Mouse (Mus musculus) G1E-ER4 (cell line): Measurements from ENCODE around the gene Bckdhb. TPM values are rescaled to one million over a fixed set of nuclear protein-coding genes. Genes with fewer than 3 reads are reported as not detected.

Experiments
- GATA1 ChIP-seq: IDR thresholded peaks from one replicate; pipeline ENCODE4 v1.8.0; 2012; ENCODE audit warnings: low read length, inconsistent platforms
- polyA plus RNA-seq: library from polyadenylated mRNA; stranded (reverse); fragments of >175 nt; gene quantifications from 2 replicates; pipeline ENCODE4 v1.2.3, GENCODE M21; 2012

Gene Bckdhb
- polyA plus RNA-seq, 1 experiment: 18.4 TPM

DNA sequence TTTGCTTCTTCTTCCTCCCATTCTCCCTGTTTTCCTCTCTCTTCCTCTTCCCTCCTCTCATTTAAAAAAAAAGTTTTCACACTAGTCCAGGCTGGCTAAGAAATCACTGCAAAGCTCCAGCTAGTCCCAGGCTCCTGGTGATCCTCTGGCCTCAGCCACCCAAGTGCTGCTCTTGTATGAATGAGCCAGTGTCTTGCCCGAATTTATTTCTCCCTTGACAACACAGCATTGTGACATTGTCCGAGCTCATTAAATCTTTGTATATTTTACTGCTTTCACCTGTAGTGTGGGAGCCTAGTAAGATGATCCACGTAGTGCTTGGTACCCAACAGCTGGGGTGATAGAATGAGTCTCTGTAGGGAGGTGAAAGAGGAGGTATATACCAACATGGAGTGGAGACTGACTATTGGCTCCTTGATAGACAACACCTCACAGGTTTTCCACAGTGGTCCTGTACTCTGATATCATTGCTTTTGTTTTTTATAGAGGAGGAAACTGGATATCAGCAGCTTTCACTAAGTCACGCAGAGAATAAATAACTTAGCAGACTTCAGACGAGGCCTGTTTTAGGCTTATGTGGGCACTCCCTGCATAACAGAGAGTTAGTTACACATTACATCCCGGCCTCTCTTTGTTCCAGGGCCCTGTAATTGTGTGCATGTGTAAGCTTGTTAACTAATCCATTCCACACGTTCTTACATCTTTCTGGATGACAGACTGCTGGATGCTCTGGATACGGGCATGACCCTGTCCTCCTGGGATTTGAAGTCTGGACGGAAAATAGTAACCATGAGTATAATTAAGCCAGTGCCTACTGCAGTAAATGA lies 15.8 kb downstream of the Bckdhb start:
- no peak for TF ChIP-seq GATA1

DNA sequence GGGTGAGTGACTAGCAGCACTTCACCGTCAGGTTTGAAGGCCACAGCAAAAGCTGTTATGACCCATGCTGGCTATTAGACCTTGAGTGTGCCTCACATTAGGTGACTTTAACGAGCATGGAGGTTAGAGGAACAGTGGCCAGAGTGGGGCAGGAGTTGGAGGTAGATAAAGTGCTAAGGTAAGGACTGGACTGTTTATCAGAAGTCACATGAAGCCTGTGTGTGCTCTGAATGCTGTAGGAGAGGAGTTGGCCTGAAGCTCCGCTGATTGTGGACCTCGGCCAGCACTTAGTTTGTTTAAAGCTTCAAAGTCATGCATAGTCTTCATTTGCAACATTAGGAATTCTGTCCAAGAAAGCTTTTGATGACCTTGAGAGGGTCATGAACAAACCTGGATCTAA lies 26.4 kb downstream of the Bckdhb start:
- TF ChIP-seq GATA1: no peak

DNA sequence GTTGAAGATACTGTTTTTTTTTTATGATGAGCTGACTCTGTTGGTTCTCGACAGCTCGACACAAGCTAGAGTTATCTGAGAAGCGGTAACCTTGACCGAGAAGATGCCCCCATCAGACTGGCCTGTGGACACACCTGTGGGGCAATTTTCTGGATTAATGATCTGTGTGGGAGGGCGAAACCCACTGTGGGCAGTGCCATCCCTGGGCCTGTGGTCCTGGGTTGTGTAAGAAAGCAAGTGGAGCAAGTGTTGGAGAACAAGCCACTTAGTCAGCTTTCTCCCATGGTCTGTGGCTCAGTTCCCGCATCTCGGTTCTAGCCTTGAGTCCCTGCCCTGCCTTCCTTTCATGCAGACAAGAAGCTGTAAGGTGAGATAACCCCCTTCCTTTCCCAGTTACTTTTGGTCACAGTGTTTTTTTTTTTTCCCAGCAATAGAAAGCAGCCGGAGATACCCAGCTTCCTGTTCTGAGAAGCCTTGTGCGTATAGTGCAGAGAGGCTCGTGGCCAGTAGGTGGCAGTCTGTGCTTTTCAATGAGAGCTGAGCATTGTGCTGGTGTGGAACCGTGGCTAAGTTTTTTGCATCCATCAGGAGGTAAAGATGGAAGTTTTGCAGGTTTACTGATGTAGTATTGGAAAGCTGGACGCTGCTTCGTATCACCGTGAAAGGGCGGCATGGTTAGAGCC lies 31.8 kb downstream of the Bckdhb start:
- TF ChIP-seq GATA1: no peak

DNA sequence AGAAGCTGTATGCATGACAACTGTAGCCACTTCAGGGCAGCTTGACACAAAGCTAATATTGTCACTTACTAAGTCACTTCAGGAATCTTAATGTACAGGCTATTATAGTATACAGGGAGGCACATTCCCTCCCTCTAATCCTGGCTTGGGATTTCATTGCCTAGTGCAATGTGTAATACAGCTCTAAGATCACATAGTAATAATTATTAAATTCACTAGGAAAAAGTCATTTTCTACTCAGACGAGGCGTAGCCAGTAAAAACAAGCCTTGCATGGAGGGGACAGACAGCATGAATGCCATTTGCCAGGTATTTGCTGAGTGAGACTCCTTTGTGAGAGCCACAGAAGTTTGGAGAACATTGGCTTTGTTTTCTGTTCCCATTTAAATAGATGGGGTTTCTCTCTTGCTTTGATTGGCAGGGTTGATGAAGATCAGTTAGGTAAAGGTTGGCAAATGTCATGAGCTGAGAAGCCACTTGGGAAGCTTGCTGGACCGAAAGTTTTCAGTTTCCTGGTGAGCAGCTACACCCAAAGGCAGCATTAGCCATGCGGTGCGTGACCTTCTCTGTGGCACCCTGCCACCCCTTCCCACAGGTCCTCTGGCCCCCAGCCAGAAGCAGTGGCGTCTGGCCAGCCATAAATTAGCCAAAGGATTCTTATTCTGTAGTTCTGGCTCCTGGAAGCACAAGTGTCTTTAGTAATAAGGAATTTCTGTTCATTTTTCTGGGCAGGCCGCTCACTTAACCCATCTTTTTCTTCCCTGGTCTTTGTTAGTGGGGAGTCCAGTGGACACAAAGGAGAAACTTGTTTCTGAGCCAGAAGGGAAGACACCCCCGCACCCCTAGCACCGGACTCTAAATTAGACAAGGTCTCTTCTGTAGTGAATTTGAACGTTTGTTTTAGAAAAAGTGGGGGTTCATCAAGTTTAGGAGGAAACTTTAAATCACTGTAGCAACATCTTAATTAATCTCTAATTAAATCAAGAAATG lies 37.4 kb downstream of the Bckdhb start:
- no peak for TF ChIP-seq GATA1

DNA sequence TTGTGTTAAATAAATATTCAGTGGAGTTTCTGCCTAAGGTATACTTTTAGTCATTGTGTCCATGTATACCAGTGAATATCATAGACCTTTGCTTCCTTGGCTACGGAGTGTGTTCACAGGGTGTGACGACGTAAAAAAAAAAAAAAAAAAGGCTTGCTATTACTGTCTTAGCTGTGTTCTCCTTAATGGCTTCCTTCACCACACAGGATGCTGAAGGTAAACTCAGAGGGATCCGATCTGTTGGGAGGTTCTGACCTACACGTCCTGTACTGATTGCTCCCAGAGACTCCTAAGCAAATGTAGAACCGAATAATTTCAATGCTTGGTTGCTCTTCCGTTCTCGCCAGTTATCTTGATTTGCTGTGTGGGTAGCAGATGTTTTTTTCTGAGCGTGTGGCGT lies 38.4 kb downstream of the Bckdhb start:
- no peak for TF ChIP-seq GATA1

DNA sequence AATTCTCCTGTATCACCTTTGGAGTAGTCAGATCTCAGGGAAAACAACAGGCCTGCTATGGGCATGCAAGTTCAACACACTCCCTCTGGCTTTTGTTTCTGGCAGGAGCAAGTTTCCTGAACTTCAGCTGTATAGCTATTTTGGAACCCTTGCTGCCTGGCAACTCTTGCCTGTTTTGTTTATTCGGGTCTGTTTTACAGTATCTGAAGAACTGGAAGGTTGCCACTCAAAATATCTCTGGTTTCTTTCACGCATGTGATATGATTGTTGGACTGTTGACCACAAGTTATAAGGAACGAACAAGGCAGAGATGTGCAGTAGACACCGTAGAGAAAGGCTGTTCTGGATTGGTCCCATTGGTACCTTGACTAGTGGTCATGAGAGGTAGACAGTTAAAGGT lies 39.4 kb downstream of the Bckdhb start:
- TF ChIP-seq GATA1: no peak

DNA sequence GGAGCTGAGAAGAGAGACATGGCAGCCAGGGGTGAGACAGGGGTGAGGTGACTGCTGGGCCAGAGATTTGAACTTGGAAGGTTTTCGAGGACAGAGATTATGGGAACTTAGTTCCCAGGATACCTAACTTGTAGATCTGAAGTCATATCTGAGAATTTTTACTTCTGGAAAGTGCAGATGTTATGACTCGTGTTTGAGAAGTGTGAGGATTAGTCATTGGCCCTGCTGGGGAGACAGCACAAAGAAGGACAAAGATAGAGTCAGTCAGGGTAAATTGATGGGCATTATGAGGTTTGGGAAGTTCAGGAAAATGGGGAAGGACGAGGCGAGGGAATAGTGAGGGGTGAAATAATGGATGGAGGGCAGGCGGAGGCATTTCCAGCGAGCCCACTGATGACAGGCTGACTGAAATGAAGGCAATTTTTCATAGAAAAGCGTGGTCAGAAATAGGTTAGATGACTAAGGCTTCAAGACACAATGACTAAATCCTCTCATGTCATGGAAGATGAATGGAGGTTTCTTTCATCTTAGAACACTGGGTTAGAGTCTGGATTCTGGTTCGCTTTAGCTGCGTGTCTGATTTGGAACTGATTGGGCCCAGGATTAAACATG lies 42.6 kb downstream of the Bckdhb start:
- TF ChIP-seq GATA1: no peak

DNA sequence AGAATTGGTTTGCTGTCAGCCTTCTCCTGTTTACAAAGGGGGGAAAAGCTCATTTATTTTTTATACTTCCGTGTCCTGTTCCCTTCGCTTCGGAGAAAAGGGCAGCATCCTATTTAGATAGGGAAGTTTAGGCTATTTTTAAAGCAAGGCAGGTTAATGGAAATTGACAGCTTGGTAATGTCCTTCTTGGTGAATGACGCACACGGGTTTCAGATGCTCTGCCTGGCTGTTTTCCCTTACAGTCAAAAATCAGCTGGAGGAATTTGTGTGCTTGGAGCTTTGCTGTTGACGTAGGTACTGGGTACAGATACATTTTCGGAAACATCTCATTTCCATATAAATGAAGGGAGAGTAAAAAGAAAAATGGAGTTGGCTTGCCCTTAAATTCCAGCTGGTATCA lies 44.4 kb downstream of the Bckdhb start:
- no peak for TF ChIP-seq GATA1

DNA sequence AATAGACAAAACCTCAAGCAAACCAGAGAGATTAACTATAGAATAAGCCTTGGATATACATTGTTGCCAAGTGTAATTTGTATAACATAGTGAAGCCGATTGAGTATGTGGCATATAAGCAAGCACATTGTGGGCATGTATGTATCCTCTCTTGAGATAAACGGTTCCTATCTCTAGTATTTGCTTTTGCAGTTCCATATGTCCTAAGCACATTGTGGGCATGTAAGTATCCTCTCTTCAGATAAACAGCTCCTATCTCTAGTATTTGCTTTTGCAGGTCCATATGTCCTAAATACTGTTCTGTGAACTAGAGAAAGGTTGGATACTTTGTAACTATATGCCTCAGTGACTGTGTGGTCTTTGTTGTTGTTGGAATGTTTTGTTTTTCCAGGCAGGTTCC lies 48.5 kb downstream of the Bckdhb start:
- no peak for TF ChIP-seq GATA1

DNA sequence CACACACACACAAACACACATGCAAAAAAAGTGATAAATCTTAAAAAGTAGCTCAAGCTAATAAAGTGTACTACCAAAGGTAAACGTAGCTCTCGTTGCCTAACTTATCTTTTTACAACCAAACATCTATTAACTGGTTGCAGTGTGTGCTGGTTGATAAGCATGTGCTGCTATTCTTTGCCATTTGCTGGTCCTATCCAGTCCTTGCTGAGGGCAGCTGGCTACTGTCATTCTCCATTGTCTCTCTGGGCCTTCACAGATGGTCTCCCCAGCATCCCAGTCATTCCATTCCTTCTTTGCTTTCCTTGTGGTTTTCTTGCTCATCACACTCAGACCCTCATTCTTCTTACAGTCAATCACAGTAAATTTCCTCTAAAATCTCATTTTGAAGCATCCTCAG lies 50.9 kb downstream of the Bckdhb start:
- TF ChIP-seq GATA1: no peak

DNA sequence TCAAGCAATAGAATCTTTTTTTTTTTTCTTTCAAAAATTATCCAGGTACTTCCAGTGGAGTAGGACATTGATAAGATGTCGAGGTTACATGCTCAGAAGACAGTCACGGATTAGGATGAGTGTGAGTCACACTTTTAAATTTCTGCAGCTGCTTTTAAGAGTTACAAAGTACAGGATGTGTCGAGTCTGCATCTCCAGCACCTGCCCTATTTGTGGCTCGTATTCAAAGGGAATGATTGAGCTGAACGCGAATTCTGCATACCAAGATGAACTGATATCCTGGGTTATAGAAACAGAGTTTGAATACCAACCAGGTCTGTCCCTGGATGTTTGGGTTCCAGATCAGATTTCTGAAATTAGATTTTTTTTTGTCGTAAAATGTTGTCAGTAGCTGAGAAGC lies 56.3 kb downstream of the Bckdhb start:
- TF ChIP-seq GATA1: no peak

DNA sequence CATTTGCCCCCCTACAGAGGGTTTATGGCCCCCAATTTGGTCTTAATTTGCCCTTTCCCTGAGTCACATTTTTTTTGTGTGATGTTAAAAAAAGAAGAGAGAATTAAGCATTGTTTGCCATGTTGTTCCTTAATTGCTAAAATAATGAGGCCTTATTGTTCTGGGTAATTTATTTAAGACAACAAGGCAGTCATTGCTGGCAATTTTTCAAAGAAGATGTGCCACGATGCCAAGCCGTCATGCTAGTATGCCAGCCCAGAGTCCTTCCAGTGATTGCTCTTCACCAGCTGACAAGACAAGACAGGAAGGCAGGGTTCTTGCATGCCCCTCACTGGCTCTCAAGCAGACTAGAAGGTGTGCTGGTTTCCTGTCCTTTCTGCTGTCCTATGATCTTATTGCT lies 84.0 kb downstream of the Bckdhb start:
- TF ChIP-seq GATA1: no peak

DNA sequence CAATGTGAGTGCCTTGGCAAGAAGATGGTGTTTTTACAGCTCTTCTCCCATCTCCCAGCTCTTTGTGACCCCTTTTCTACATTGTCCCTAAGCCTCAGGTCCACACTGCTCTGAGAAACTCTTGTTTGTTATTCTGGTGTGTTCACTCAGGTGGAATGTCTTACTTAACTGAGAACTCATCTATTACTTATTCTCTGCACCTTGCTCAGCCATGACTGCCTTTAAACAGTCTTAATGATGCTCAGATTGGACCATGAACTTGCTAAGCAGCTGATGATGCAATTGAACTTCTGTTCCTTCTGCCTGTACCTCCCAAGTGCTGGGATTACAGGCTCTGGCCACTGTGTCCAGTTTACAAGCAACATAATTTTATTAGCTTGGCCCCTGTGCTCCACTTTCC lies 86.2 kb downstream of the Bckdhb start:
- TF ChIP-seq GATA1: no peak

DNA sequence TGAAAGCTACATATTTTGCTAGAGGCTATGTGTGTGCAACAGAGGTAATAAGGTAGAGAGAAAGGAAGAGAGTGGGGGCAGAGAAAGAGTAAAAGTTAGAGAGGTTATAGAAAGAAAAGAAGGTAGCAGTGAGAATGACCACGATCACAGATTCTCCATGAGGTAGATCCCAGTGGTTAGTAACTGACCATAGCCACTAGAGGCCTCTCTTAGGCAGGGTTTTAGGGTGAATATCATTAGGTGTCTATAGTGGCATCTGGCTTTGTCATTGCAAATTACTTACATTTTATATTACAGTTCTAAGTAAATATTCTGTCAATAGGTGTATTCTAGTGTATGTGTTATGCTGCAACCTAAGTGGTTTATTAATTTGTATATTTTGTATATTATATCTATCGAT lies 94.7 kb downstream of the Bckdhb start:
- TF ChIP-seq GATA1: no peak

DNA sequence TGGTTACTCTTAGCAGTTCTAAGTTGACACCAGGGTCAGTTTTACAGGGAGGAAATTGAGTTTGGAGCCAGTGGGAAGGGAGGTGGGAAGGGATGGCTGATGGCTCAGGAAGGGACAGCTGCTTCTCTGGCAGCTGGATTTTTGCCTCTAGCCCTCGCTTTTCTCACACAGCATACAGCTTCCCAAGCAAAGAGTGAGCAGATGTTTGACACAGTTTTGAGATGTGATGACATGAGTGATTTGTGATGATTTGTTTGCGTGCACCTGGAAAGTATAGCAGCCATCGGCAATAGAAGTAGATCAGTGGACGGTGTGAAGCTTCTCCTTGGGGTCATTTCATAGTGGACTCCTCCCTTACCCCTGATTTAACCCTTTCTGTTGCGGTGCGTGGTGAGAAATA lies 96.2 kb downstream of the Bckdhb start:
- TF ChIP-seq GATA1: no peak

DNA sequence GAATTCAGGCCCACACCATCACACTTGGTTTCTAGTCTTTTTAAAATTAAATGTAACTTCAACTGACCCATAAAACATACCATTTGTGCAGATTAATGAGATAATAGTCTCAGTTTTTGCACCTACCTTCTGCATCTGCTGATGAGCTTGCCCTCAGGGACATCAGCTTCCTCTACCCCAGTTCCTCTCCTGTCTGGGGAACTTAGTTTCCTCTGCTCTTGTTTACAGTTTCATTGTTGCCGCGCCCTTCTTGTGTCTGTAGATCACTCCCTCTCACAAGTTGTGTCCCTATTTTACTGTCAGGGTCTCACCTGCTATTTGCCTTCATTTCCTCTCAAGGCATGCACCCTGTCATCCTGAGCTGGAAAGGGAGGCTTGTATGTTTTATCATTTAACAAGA lies 103.2 kb downstream of the Bckdhb start:
- TF ChIP-seq GATA1: no peak
